Mouse (Mus musculus) cerebellum, adult 2 months (tissue): Measurements from ENCODE around the gene Fam120a.

ENCODE experiments used
- CTCF ChIP-seq: fragments of 200-500 bp; IDR thresholded peaks from 2 replicates; pipeline ENCODE4 v1.5.1; 2011; ENCODE audit warnings: low read depth, mild to moderate bottlenecking, control low read depth, low read length, moderate library complexity, borderline replicate concordance; ENCODE audit not compliant: insufficient read depth
- POLR2A ChIP-seq: fragments of 200-500 bp; IDR thresholded peaks from 2 replicates; pipeline ENCODE4 v1.6.1; 2011; ENCODE audit warnings: low read length, control low read depth, borderline replicate concordance; ENCODE audit not compliant: insufficient read depth

DNA sequence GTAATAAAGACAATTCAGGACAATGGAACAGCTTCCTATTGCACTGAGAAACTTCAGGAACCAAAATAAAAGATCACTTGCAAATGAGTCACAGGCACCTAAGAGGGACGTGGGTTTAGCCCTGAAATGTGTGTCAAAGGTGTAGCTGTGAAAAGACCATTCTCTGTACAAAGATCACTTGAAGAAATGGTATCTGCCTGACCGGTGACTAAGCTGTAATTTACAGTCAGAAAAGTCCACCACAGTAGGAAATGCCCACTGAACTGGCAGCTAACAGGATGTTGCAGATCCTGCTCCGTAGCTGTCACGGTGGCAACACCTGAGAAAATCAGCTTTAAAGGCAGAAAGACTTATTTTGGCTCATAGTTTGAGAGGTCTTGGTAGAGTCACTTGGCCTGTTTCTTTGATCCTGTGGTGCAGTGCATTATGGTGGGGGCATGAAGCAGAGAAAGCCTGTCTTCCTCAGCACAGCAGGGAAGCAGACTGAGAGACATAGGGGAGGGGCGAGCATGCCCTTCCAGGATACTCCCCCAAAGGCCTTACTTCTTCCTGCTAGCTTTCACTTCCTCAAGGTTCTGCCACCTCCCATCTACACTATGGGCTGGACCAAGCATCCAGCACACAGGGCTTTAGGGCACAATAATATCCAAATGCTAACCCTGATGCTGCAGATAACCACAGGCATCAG is 125.8 kb downstream of the Fam120a start:
- TF ChIP-seq POLR2A = no peak
- no peak for TF ChIP-seq CTCF
